Mouse (Mus musculus): ENCODE data around the gene C530008M17Rik. TPM values are rescaled to one million over a fixed set of nuclear protein-coding genes. Genes with fewer than 3 reads are reported as not detected.

Gene C530008M17Rik
- polyA plus RNA-seq, 1 experiment from 2014 or later = 10.0 TPM

GRCm38 (mm10) chr5:76675369-76675768 lies 19.1 kb downstream of the C530008M17Rik start:
- Histone ChIP-seq H3K36me3 (ENCODE audit: control insufficient read depth, insufficient read depth, low read length) (no peaks in the 10 kb centered on the region), H3K4me1 (ENCODE audit: control insufficient read depth, insufficient read depth, low read length) (no peaks in the 10 kb centered on the region), H3K9me3 (replicated peaks; ENCODE audit: control insufficient read depth, low read length) (no peaks in the 10 kb centered on the region), H3K27me3 (ENCODE audit: control insufficient read depth, insufficient read depth, low read length) (no peaks in the 10 kb centered on the region), H3K9ac (ENCODE audit: low read length) (no peak overlapping the region), H3K27ac (ENCODE audit: low read length) (no peak overlapping the region), H3K4me2 (ENCODE audit: low read depth, low read length) (no peak overlapping the region), H3K4me3 (replicated peaks; ENCODE audit: low read length) (no peak overlapping the region)
- 61% methylated on average over 4 of the region's 4 CpGs for WGBS
- ATAC-seq (ENCODE audit: insufficient read depth, low FRiP score) = no peak

GRCm38 (mm10) chr5:76680959-76681358 lies 24.6 kb downstream of the C530008M17Rik start:
- Histone ChIP-seq H3K4me1 (ENCODE audit: control insufficient read depth, insufficient read depth, low read length) (no peaks in the 10 kb centered on the region), H3K4me2 (ENCODE audit: low read depth, low read length) (no peak overlapping the region), H3K9ac (ENCODE audit: low read length) (no peak overlapping the region), H3K9me3 (replicated peaks; ENCODE audit: control insufficient read depth, low read length) (no peaks in the 10 kb centered on the region), H3K36me3 (ENCODE audit: control insufficient read depth, insufficient read depth, low read length) (no peaks in the 10 kb centered on the region), H3K4me3 (replicated peaks; ENCODE audit: low read length) (no peak overlapping the region), H3K27me3 (ENCODE audit: control insufficient read depth, insufficient read depth, low read length) (no peaks in the 10 kb centered on the region), H3K27ac (ENCODE audit: low read length) (no peak overlapping the region)
- WGBS = 48% methylated on average over 3 of the region's 3 CpGs
- no peak for ATAC-seq (ENCODE audit: insufficient read depth, low FRiP score)

- Histone ChIP-seq H3K36me3 (ENCODE audit: control insufficient read depth, insufficient read depth, low read length) (no peaks in the 10 kb centered on the region), H3K9me3 (replicated peaks; ENCODE audit: control insufficient read depth, low read length) (no peaks in the 10 kb centered on the region), H3K4me1 (ENCODE audit: control insufficient read depth, insufficient read depth, low read length) (no peaks in the 10 kb centered on the region), H3K27me3 (ENCODE audit: control insufficient read depth, insufficient read depth, low read length) (no peaks in the 10 kb centered on the region), H3K27ac (ENCODE audit: low read length) (no peak overlapping the region), H3K4me2 (ENCODE audit: low read depth, low read length) (no peak overlapping the region), H3K9ac (ENCODE audit: low read length) (no peak overlapping the region), H3K4me3 (replicated peaks; ENCODE audit: low read length) (no peak overlapping the region)
- ATAC-seq (ENCODE audit: insufficient read depth, low FRiP score) = no peak; the same call in 1 of the 2 replicates
- 50% methylated on average over 4 of the region's 4 CpGs for WGBS
Measured at GRCm38 (mm10) chr5:76681895-76682656, 25.8 kb downstream of the C530008M17Rik start.

- H3K4me1 ChIP-seq (ENCODE audit: control insufficient read depth, insufficient read depth, low read length) = no peaks in the 10 kb centered on the region
- H3K27me3 ChIP-seq (ENCODE audit: control insufficient read depth, insufficient read depth, low read length) = no peaks in the 10 kb centered on the region
- no peak overlapping the region for H3K9ac ChIP-seq (ENCODE audit: low read length)
- no peaks in the 10 kb centered on the region for H3K36me3 ChIP-seq (ENCODE audit: control insufficient read depth, insufficient read depth, low read length)
- no peaks in the 10 kb centered on the region for H3K9me3 ChIP-seq (replicated peaks; ENCODE audit: control insufficient read depth, low read length)
- 36% methylated on average over 5 of the region's 5 CpGs for WGBS
- no peak overlapping the region for H3K4me2 ChIP-seq (ENCODE audit: low read depth, low read length)
- no peak overlapping the region for H3K4me3 ChIP-seq (replicated peaks; ENCODE audit: low read length)
- no peak for ATAC-seq (ENCODE audit: insufficient read depth, low FRiP score)
- no peak overlapping the region for H3K27ac ChIP-seq (ENCODE audit: low read length)
Measured at GRCm38 (mm10) chr5:76683455-76683854, 27.1 kb downstream of the C530008M17Rik start.

GRCm38 (mm10) chr5:76684658-76685605 lies 28.6 kb downstream of the C530008M17Rik start:
- no peaks in the 10 kb centered on the region for H3K36me3 ChIP-seq (ENCODE audit: control insufficient read depth, insufficient read depth, low read length)
- H3K9me3 ChIP-seq (replicated peaks; ENCODE audit: control insufficient read depth, low read length) = no peaks in the 10 kb centered on the region
- no peak overlapping the region for H3K9ac ChIP-seq (ENCODE audit: low read length)
- 77% methylated on average over 15 of the region's 15 CpGs for WGBS
- H3K27ac ChIP-seq (ENCODE audit: low read length) = no peak overlapping the region
- ATAC-seq (ENCODE audit: insufficient read depth, low FRiP score) = no peak
- H3K4me3 ChIP-seq (replicated peaks; ENCODE audit: low read length) = no peak overlapping the region
- no peak overlapping the region for H3K4me2 ChIP-seq (ENCODE audit: low read depth, low read length)
- H3K4me1 ChIP-seq (ENCODE audit: control insufficient read depth, insufficient read depth, low read length) = no peaks in the 10 kb centered on the region
- no peaks in the 10 kb centered on the region for H3K27me3 ChIP-seq (ENCODE audit: control insufficient read depth, insufficient read depth, low read length)

- no peak for ATAC-seq (ENCODE audit: insufficient read depth, low FRiP score)
- Histone ChIP-seq H3K36me3 (ENCODE audit: control insufficient read depth, insufficient read depth, low read length) (no peaks in the 10 kb centered on the region), H3K4me3 (replicated peaks; ENCODE audit: low read length) (no peak overlapping the region), H3K4me1 (ENCODE audit: control insufficient read depth, insufficient read depth, low read length) (no peaks in the 10 kb centered on the region), H3K9ac (ENCODE audit: low read length) (no peak overlapping the region), H3K27me3 (ENCODE audit: control insufficient read depth, insufficient read depth, low read length) (no peaks in the 10 kb centered on the region), H3K4me2 (ENCODE audit: low read depth, low read length) (no peak overlapping the region), H3K9me3 (replicated peaks; ENCODE audit: control insufficient read depth, low read length) (no peaks in the 10 kb centered on the region), H3K27ac (ENCODE audit: low read length) (no peak overlapping the region)
- 87% methylated on average over 10 of the region's 10 CpGs for WGBS
Measured at GRCm38 (mm10) chr5:76687961-76688600, 31.8 kb downstream of the C530008M17Rik start.

GRCm38 (mm10) chr5:76688643-76689042 lies 32.3 kb downstream of the C530008M17Rik start:
- WGBS = 78% methylated on average over 6 of the region's 6 CpGs

GRCm38 (mm10) chr5:76690177-76690593 lies 33.9 kb downstream of the C530008M17Rik start:
- no peak for ATAC-seq (ENCODE audit: insufficient read depth, low FRiP score)
- Histone ChIP-seq H3K9me3 (replicated peaks; ENCODE audit: control insufficient read depth, low read length) (no peaks in the 10 kb centered on the region), H3K4me1 (ENCODE audit: control insufficient read depth, insufficient read depth, low read length) (no peaks in the 10 kb centered on the region), H3K27me3 (ENCODE audit: control insufficient read depth, insufficient read depth, low read length) (no peaks in the 10 kb centered on the region), H3K9ac (ENCODE audit: low read length) (no peak overlapping the region), H3K36me3 (ENCODE audit: control insufficient read depth, insufficient read depth, low read length) (no peaks in the 10 kb centered on the region), H3K4me2 (ENCODE audit: low read depth, low read length) (no peak overlapping the region), H3K27ac (ENCODE audit: low read length) (no peak overlapping the region), H3K4me3 (replicated peaks; ENCODE audit: low read length) (no peak overlapping the region)
- 67% methylated on average over 5 of the region's 5 CpGs for WGBS

More at GRCm38 (mm10) chr5:76688643-76689042, 32.3 kb downstream of the C530008M17Rik start:
- ATAC-seq (ENCODE audit: insufficient read depth, low FRiP score) = no peak
- Histone ChIP-seq H3K9ac (ENCODE audit: low read length) (no peak overlapping the region), H3K27me3 (ENCODE audit: control insufficient read depth, insufficient read depth, low read length) (no peaks in the 10 kb centered on the region), H3K4me2 (ENCODE audit: low read depth, low read length) (no peak overlapping the region), H3K4me1 (ENCODE audit: control insufficient read depth, insufficient read depth, low read length) (no peaks in the 10 kb centered on the region), H3K9me3 (replicated peaks; ENCODE audit: control insufficient read depth, low read length) (no peaks in the 10 kb centered on the region), H3K36me3 (ENCODE audit: control insufficient read depth, insufficient read depth, low read length) (no peaks in the 10 kb centered on the region), H3K4me3 (replicated peaks; ENCODE audit: low read length) (no peak overlapping the region), H3K27ac (ENCODE audit: low read length) (no peak overlapping the region)

All from stomach, embryonic 16.5 days (tissue).